Mouse (Mus musculus) megakaryocyte progenitor cell, adult 5-6 weeks (primary cell): ENCODE measurements at regions not wholly inside any gene's neighbourhood (a gene's known extent, or its start where the extent isn't known, plus 50 kb on each side); places are given as distances from the start of the nearest gene placed in this dataset.

Experiments used
- ATAC-seq: replicated peaks from 2 replicates; pipeline ENCODE4 v1.8.0; 2016; ENCODE audit warnings: mild to moderate bottlenecking, moderate TSS enrichment, inconsistent platforms; ENCODE audit not compliant: poor library complexity

- no peak for ATAC-seq
Observed at GRCm38 (mm10) chr8:93689832-93690471, 119.8 kb upstream of the Gnao1 start.

GRCm38 (mm10) chr8:93691375-93691774 lies 118.4 kb upstream of the Gnao1 start:
- ATAC-seq, result no peak

- ATAC-seq, result no peak
Observed at GRCm38 (mm10) chr8:93691826-93692225, 117.9 kb upstream of the Gnao1 start.

GRCm38 (mm10) chr8:93697206-93697605 lies 112.6 kb upstream of the Gnao1 start:
- no peak for ATAC-seq

DNA sequence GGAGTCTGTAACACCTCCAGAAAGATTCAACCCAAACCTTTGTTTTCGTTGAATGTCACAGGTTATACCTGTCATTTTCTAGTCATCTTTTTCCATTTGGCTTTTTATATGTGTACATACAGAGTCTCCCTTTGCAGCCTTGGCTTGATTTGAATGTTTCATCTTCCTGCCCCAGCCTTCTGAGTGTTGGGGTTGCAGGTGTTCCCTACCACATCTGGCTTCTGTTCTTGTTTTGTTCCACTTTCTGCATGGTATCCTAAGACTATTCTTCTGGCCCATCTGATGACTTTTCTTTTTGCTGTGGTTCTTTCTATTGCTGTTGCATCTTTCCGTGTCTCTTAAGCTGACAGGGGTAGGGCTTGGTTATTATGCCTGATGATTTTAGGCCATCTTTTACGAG lies 111.3 kb upstream of the Gnao1 start:
- ATAC-seq, result no peak

DNA sequence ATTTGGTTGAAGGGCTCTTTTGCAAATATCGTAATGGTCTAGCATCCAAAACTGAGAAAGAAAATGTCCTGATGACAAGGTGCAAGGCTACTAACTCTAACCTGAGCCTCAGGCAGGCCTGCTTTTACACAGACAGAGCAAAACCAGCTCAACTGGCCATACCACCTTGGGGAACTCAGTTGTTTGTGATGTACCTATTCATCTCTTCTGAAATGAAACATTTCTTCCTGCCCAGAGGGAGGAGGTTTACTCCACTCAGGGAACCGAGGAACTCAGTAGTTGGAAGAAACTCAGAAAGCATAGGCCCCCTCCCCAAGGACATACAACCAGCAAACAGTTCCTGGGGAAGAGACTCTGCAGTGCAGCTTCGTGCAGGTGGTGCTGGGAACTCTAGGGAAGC lies 108.4 kb upstream of the Gnao1 start:
- ATAC-seq, result no peak

DNA sequence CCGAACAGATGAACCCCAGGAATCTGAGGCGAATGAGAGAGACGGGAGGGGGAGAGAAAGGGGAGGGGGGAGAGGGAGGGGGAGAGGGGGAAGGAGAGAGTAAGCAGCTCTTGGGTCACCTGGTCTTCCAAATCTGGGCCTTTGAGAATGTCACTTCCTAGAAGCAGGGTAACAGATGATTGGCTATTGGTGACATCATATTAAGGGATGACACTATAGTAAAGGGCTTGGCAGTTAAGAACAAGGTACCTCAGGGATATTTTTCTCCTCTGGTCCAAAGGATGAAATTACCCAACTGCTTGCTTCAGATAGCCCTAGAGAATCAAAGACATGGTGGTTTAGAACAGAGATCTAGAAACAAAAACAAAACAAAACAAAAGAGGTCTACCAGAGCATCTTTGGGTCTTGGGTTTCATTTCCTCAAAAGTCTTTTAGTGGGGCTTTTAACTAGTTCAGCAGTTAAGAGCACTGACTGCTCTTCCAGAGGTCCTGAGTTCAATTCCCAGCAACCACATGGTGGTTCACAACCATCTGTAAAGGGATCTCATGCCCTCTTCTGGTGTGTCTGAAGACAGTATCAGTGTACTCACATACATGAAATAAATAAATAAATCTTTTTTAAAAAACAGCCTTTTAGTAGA lies 97.6 kb upstream of the Gnao1 start:
- no peak for ATAC-seq

- ATAC-seq, result no peak
Observed at GRCm38 (mm10) chr8:93713221-93713620, 96.5 kb upstream of the Gnao1 start.

GRCm38 (mm10) chr8:93724896-93725489 lies 84.8 kb upstream of the Gnao1 start:
- ATAC-seq, result no peak

GRCm38 (mm10) chr8:93729124-93729930 lies 80.4 kb upstream of the Gnao1 start:
- no peak for ATAC-seq

GRCm38 (mm10) chr8:93730738-93731700 lies 78.7 kb upstream of the Gnao1 start:
- no peak for ATAC-seq

DNA sequence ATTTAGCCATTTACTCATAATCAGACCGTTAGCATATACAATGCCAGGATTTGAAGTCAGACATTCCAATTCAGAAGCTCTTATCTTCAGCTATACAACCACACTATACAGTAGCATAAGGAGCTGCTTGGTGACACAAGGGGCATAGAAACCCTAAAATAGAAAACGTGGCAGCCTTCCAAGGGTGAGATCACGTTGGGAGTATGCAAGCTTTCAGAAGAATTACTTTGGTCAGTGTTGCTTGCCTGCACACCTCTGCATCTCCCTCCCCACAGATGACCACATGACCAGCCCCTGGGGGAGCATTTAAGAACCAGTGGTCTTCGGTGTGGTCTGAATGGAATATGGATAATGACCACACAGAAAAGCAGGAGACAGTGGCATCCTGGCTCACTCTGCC lies 74.9 kb upstream of the Gnao1 start:
- ATAC-seq, result no peak

DNA sequence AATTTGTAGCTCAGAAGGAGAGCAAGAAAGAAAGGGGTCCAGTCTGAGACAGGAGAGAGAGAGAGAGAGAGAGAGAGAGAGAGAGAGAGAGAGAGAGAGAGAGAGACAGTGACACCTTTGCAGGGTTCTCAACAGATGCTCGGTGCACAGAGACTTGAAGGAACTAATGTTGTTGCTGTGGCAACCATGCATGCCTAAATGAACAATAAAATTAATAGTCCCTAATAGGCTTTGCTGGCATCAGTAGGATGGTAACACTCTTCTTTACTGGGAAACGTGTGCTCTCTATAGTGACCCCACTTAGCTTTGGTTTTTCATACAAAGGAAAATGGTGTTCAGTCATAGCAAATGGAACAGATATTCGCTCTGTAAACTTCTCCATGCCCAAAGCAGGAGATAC lies 69.5 kb upstream of the Gnao1 start:
- no peak for ATAC-seq

DNA sequence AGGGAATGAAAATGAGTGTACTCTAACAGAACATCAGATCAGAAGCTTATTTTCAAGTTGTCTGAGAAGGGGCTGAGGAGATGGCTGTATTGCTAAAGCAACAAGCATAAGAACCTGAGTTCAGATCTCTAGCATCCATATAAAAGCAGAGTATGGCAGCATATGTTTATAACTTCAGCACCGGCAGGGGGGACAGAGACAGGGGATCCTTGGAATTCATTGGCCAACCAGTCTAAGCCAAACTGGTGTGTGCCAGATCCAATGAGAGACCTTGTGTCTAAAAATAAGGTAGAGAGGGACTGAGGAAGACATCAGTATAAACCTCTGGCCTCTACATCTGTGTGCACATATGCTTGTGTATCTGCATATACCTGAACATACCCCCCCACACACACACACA lies 61.0 kb upstream of the Gnao1 start:
- ATAC-seq, result no peak

- no peak for ATAC-seq
Observed at GRCm38 (mm10) chr8:93750921-93751320, 58.8 kb upstream of the Gnao1 start.

- no peak for ATAC-seq
Observed at GRCm38 (mm10) chr8:93755981-93756380, 53.8 kb upstream of the Gnao1 start.
